Mouse (Mus musculus): Measurements from ENCODE around the gene A930009A15Rik. TPM values are rescaled to one million over a fixed set of nuclear protein-coding genes. Genes with fewer than 3 reads are reported as not detected.

The A930009A15Rik gene
- not detected in 2 replicates for total RNA-seq (2014; rRNA removed)
- 0.57 and 1.1 TPM in 2 replicates for polyA plus RNA-seq (2015; fragmentation: Nextera tagmentation; extraction: Ambion mirVana)

GRCm38 (mm10) chr10:115569712-115570491 is at the start of gene A930009A15Rik:
TSS of gene A930009A15Rik (plus strand) at chr10:115569986.
- H3K27ac ChIP-seq (ENCODE audit: low read depth, low read length), result no peak within 1 kb of the TSS
- H3K4me1 ChIP-seq (ENCODE audit: insufficient read depth), result no peaks in the 10 kb centered on the region
- no peak within 1 kb of the TSS for H3K9ac ChIP-seq
- no peaks in the 10 kb centered on the region for H3K36me3 ChIP-seq (ENCODE audit: insufficient read depth)
- no peak for ATAC-seq
- no peak for TF ChIP-seq CTCF (IDR thresholded peaks at IDR 0.05; ENCODE audit: low read depth)
- H3K27me3 ChIP-seq (ENCODE audit: insufficient read depth, low read length), result peaks cover 10% of the 10 kb centered on the region; the same call in 1 of the 2 replicates
- no peak for DNase-seq
- no peak within 1 kb of the TSS for H3K4me3 ChIP-seq (ENCODE audit: low read depth, low read length)
- H3K9me3 ChIP-seq (ENCODE audit: low read length), result no peaks in the 10 kb centered on the region
- WGBS, result 45% methylated on average over 15 of the region's 15 CpGs
- H3K4me2 ChIP-seq (ENCODE audit: low read depth), result no peak within 1 kb of the TSS

DNA sequence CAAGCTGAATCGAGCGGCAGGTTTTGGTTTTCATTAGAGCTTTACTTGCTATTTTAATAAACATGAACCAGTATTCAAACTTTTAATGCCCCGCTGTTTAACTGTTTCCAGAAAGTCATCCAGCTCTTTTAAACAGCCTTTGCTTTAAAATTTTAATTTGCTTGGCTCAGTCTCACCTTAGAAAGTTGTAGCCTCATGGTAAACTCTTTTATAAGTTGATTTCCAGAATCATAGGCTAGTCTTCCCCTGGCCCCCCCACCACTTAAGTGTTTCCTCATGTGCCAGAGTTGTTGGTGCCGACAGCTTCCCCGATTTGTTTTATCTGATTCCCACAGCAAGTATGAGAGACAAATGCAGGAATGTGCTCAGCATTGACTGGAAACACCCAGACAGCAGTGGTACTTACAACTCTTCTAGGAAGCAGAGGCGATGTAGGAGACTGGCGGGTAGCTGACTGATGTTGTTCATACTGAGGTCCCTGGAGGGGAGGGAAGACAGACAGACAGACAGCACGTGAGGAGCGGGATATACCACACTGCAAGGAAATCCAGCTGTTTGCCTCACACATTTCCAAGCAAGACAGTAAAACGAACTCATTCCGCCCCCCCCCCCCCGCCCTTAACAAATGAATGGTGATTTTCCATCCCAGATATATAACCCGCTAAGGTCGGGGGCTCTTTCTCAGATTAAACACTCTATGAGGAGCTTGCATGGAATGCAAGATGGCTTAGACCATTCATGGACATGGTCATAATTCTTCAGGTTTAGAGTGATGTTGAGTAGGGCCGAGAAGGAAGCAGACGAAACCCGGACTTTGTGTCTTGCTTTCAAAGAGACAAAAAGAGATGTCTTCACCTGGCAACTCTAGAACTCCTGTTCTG is 49.3 kb upstream of the A930009A15Rik start:
- Histone ChIP-seq H3K36me3 (ENCODE audit: insufficient read depth) (no peaks in the 10 kb centered on the region), H3K27ac (ENCODE audit: low read depth, low read length) (no peak overlapping the region), H3K9ac (no peak overlapping the region), H3K27me3 (ENCODE audit: insufficient read depth, low read length) (peaks cover 8% of the 10 kb centered on the region; the same call in 1 of the 2 replicates), H3K4me3 (ENCODE audit: low read depth, low read length) (no peak overlapping the region), H3K4me2 (ENCODE audit: low read depth) (no peak overlapping the region), H3K9me3 (ENCODE audit: low read length) (no peaks in the 10 kb centered on the region), H3K4me1 (ENCODE audit: insufficient read depth) (no peaks in the 10 kb centered on the region)
- DNase-seq (no peak), ATAC-seq (no peak)
- TF ChIP-seq CTCF (IDR thresholded peaks at IDR 0.05; ENCODE audit: low read depth), result no peak
- WGBS, result 20% methylated on average over 17 of the region's 17 CpGs

- Histone ChIP-seq H3K4me2 (ENCODE audit: low read depth) (no peak overlapping the region), H3K27ac (ENCODE audit: low read depth, low read length) (no peak overlapping the region), H3K4me1 (ENCODE audit: insufficient read depth) (no peaks in the 10 kb centered on the region), H3K9ac (no peak overlapping the region), H3K9me3 (ENCODE audit: low read length) (no peaks in the 10 kb centered on the region), H3K36me3 (ENCODE audit: insufficient read depth) (no peaks in the 10 kb centered on the region), H3K27me3 (ENCODE audit: insufficient read depth, low read length) (peaks cover 8% of the 10 kb centered on the region; the same call in 1 of the 2 replicates), H3K4me3 (ENCODE audit: low read depth, low read length) (no peak overlapping the region)
- TF ChIP-seq CTCF (IDR thresholded peaks at IDR 0.05; ENCODE audit: low read depth), result no peak
- ATAC-seq, result no peak
- DNase-seq, result no peak
- WGBS, result 7% methylated on average over 4 of the region's 4 CpGs
Measured at GRCm38 (mm10) chr10:115521081-115521451, 48.7 kb upstream of the A930009A15Rik start.

GRCm38 (mm10) chr10:115528892-115529291 is 40.9 kb upstream of the A930009A15Rik start:
- no peak for TF ChIP-seq CTCF (IDR thresholded peaks at IDR 0.05; ENCODE audit: low read depth)
- 71% methylated on average over 4 of the region's 4 CpGs for WGBS

DNA sequence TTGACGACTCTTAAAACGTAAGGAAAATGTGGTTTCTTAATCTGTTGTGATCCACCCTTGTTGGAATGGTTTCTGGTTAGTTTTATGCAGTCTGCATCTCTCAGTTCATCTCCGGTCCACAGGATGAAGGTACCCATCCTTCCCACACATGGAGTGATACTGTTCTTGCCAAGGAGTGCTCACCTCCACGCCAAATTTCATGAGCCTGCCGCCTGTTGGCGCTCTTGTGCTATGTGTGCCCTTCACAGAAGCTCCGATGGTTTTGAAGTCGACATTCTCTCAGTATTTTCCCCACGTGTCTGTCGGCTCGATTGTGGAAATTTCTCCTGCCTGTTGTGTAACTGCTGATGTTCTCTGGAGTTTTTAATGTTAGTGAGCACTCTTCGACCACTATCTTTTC is 40.0 kb upstream of the A930009A15Rik start:
- Histone ChIP-seq H3K36me3 (ENCODE audit: insufficient read depth) (no peaks in the 10 kb centered on the region), H3K9ac (no peak overlapping the region), H3K27ac (ENCODE audit: low read depth, low read length) (no peak overlapping the region), H3K4me2 (ENCODE audit: low read depth) (no peak overlapping the region), H3K4me1 (ENCODE audit: insufficient read depth) (no peaks in the 10 kb centered on the region), H3K27me3 (ENCODE audit: insufficient read depth, low read length) (no peaks in the 10 kb centered on the region; the same call in 1 of the 2 replicates), H3K4me3 (ENCODE audit: low read depth, low read length) (no peak overlapping the region), H3K9me3 (ENCODE audit: low read length) (no peaks in the 10 kb centered on the region)
- no peak for TF ChIP-seq CTCF (IDR thresholded peaks at IDR 0.05; ENCODE audit: low read depth)
- WGBS, result 89% methylated on average over 12 of the region's 12 CpGs
- ATAC-seq (no peak), DNase-seq (no peak)

More at GRCm38 (mm10) chr10:115528892-115529291, 40.9 kb upstream of the A930009A15Rik start:
- Histone ChIP-seq H3K9ac (no peak overlapping the region), H3K27ac (ENCODE audit: low read depth, low read length) (no peak overlapping the region), H3K27me3 (ENCODE audit: insufficient read depth, low read length) (no peaks in the 10 kb centered on the region; the same call in 1 of the 2 replicates), H3K9me3 (ENCODE audit: low read length) (no peaks in the 10 kb centered on the region), H3K4me2 (ENCODE audit: low read depth) (no peak overlapping the region), H3K4me1 (ENCODE audit: insufficient read depth) (no peaks in the 10 kb centered on the region), H3K36me3 (ENCODE audit: insufficient read depth) (no peaks in the 10 kb centered on the region), H3K4me3 (ENCODE audit: low read depth, low read length) (no peak overlapping the region)
- no peak for DNase-seq
- ATAC-seq, result no peak

GRCm38 (mm10) chr10:115530746-115531145 is 39.0 kb upstream of the A930009A15Rik start:
- ATAC-seq (no peak), DNase-seq (no peak)
- no peak overlapping the region for H3K9ac ChIP-seq
- no peaks in the 10 kb centered on the region for H3K9me3 ChIP-seq (ENCODE audit: low read length)
- H3K4me3 ChIP-seq (ENCODE audit: low read depth, low read length), result no peak overlapping the region
- no peak overlapping the region for H3K4me2 ChIP-seq (ENCODE audit: low read depth)
- TF ChIP-seq CTCF (IDR thresholded peaks at IDR 0.05; ENCODE audit: low read depth), result no peak
- 78% methylated on average over 2 of the region's 2 CpGs for WGBS
- H3K27me3 ChIP-seq (ENCODE audit: insufficient read depth, low read length), result no peaks in the 10 kb centered on the region; the same call in 1 of the 2 replicates
- no peak overlapping the region for H3K27ac ChIP-seq (ENCODE audit: low read depth, low read length)
- H3K36me3 ChIP-seq (ENCODE audit: insufficient read depth), result no peaks in the 10 kb centered on the region
- no peaks in the 10 kb centered on the region for H3K4me1 ChIP-seq (ENCODE audit: insufficient read depth)
